Mouse (Mus musculus) retina, postnatal 7 days (tissue): ENCODE data around the gene Spaca5.

Source experiments
- DNase-seq: peaks from one replicate; pipeline ENCODE4 v3.0.0-alpha.2; 2012; ENCODE audit warnings: low read depth, low spot score

Gene Spaca5

DNA sequence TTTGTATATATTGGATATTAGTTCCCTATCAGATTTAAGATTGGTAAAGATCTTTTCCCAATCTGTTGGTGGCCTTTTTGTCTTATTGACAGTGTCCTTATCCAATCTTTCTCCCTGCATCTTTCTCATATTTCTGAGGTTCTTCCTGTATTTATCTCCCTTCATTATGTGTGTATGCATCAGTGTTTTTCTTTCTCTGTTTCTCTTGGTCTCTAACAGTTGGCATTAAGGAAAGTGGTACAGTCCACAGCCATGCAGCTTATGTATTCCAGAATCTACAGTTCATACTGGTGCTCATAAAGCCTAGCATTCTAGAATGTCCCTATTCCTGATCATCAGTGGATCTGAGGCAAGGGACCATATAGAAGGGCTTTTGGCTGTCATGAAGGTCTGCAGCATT lies at the start of gene Spaca5:
Gene Spaca5 (plus strand): TSS at position 301 of the 400 bp plus-strand sequence.
- DNase-seq, result no peak

- no peak for DNase-seq
Measured at GRCm38 (mm10) chrX:21061460-21061859, 6.7 kb upstream of the Spaca5 start.

DNA sequence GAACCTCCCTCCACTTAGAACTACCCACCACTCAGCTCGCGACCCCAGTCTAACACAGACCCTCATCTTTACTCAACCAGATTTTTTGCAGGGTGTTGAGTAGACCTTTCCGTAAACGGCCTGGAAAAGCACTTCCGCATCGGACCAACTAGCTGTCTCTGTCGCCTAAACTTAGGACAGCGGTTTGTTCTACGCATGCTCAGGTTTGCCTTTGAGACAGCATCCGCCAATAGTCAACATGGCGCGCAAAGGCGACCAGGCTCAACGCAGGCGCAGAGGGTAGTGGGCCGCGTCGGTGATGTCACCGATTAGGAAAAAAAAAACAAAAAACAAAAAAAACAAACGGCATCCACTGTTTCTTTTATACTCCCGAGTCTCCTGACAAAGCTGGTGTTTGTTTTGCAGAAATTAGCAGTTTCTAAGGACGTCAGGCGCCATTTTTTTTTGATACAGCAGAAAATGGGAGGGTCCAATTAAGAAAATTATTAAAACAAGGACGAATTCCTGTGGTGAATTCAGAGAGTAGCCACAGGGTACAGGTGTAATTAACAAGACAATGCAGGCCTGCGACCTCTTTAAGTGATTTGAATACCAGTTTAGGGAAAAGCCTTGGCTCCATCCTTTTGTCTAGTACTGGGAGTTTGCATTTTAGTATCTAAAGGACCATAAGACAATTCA lies 6.2 kb upstream of the Spaca5 start, which contains the start of gene Zfp182:
Gene Zfp182 (minus strand): TSS at position 451 of the 678 bp plus-strand sequence.
- DNase-seq, result peak; percentile 67

DNA sequence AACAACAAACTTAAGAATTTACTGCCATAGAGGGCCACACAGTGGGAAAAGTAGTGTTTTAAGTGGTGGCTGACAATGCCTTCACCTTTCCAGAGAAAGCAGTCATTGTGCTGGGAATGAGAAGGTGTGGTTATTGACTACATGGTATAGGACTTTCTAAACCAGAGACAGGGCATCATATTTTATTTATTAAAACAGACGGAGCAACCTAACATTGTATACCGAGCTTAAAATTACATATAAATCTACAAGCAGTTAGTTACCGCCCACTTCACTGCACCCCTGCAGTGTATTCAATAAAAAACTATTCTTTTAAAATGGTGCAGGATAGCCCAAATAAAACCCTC lies 5.7 kb upstream of the Spaca5 start:
- DNase-seq, result no peak

DNA sequence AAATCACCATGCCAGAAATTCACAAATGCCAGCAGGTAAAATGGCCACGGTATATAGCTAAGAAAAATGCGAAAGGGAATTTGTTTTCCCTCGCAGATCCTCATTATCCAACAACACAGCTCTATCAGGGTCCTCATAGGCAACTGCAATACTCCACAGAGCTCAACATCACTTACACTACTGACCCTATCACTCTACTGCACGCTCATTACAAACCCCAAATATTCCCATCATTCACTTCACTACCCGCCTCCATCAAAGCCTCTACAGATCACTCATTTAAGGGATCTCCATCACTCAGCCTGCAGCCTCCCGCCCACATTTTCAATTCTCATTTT lies 20.4 kb downstream of the Spaca5 start:
- no peak for DNase-seq

GRCm38 (mm10) chrX:21088983-21089866 lies 21.0 kb downstream of the Spaca5 start, which contains the start of gene Zfp300:
TSS of gene Zfp300 (minus strand) at chrX:21089527.
- peak; percentile 40 for DNase-seq

DNA sequence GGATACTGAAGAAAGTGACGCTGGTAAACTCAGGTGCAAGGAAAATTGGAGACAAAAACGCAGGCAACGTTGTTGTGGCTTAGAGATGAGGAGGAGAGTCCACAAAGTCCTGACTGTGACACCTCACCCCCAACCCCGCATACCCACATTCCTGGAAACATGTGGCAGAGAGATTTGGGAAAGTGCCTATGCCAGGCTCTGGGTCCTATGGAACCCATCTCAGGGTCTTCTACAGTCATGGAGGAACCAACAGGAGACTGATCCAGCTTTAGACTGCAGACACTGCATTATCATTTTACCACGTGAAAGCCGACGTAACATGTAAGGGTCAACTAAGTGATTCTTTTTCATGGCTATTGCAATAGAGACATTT lies 21.6 kb downstream of the Spaca5 start:
- no peak for DNase-seq

GRCm38 (mm10) chrX:21115520-21115919 lies 47.3 kb downstream of the Spaca5 start, which contains the start of gene Ssxa1:
TSS of gene Ssxa1 (plus strand) at chrX:21115820.
- DNase-seq, result no peak
